Mouse (Mus musculus) kidney, adult 2 months (tissue): ENCODE measurements at regions not wholly inside any gene's neighbourhood (a gene's known extent, or its start where the extent isn't known, plus 50 kb on each side); places are given as distances from the start of the nearest gene placed in this dataset.

Experiments
- CTCF ChIP-seq: fragments of 200-500 bp; conservative IDR thresholded peaks from 2 replicates; pipeline ENCODE4 v1.5.1; 2011; ENCODE audit warnings: low read depth, mild to moderate bottlenecking, control low read depth, low read length, moderate library complexity, mixed read lengths; ENCODE audit not compliant: insufficient read depth, insufficient read length
- POLR2A ChIP-seq: fragments of 200-500 bp; IDR thresholded peaks from one replicate; pipeline ENCODE4 v1.6.1; 2011; ENCODE audit warnings: low read depth, low read length, control low read depth

DNA sequence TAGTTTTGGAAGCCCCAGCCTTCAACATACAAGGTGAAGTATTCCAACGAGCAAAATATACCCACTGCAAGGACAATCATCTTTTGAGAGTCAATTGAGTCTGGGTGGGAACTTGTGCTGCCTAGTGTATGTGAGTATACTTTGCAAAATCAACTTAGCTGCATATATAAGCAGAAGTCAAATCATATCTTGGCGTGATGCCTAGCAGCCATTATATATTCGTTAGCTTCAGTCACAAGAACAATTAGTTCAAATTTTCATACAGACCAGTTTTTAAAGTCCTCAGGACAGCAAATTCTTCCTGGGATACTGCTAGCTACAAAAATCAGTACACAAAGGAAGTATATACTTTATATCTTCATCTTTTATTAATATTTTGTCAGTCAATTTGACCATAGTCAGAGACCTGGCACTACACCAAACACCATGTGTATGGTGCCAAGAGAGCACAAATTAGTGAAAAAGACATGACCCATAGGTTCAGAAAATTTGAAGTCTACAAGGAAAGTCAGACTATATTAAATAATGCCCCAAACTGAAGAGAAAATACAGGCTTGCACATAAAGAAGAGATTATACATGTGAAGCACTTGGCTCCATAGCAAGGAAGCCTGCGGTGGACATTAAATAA, 120.5 kb upstream of the Creb1 start:
- TF ChIP-seq POLR2A: no peak
- no peak for TF ChIP-seq CTCF
